Mouse (Mus musculus) skeletal muscle tissue, adult 2 months (tissue): ENCODE measurements around the gene Mcfd2.
A peak's percentile ranks its signal among the peaks of the same experiment; 100 is the strongest.
"Not testable (repeated sequence)": the region's sequence is repeated elsewhere in the genome, so short reads cannot be mapped to it uniquely, and the experiment has no call there.

ENCODE experiments used
- DNase-seq: peaks from one replicate; pipeline ENCODE4 v3.0.0-alpha.2; 2012; ENCODE audit warnings: low read depth, low spot score

Mcfd2 gene

GRCm38 (mm10) chr17:87265792-87266186, at the start of gene Mcfd2:
TSS of gene Mcfd2 (minus strand) at chr17:87265935.
- DNase-seq, result peak; percentile 95

- peak; percentile 92 for DNase-seq
These were observed 49.3 kb upstream of the Mcfd2 start for GRCm38 (mm10) chr17:87315021-87315531.

DNA sequence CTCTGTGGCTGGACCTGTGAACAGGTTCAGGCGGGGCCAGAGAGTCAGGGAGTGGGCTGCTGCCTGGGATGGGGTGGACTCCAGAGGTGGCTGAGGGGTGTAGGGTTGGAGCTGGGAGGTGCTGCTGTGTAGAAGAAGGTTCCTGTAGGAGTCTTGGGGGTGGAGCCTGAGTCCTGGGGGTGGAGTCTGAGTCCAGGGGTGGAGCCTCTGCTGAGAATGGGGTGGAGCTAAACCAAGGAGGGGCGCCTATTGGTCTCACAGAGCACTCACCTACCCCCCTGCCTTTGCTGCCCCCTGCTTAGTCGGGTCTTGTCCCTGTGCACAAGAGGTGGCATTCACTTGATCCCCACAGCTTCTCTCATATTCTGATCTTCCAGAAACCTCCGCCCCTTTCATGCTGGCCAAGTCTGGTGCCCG, 48.8 kb upstream of the Mcfd2 start:
- DNase-seq, result peak; percentile 80

GRCm38 (mm10) chr17:87314121-87314520, 48.4 kb upstream of the Mcfd2 start:
- DNase-seq, result no peak

DNA sequence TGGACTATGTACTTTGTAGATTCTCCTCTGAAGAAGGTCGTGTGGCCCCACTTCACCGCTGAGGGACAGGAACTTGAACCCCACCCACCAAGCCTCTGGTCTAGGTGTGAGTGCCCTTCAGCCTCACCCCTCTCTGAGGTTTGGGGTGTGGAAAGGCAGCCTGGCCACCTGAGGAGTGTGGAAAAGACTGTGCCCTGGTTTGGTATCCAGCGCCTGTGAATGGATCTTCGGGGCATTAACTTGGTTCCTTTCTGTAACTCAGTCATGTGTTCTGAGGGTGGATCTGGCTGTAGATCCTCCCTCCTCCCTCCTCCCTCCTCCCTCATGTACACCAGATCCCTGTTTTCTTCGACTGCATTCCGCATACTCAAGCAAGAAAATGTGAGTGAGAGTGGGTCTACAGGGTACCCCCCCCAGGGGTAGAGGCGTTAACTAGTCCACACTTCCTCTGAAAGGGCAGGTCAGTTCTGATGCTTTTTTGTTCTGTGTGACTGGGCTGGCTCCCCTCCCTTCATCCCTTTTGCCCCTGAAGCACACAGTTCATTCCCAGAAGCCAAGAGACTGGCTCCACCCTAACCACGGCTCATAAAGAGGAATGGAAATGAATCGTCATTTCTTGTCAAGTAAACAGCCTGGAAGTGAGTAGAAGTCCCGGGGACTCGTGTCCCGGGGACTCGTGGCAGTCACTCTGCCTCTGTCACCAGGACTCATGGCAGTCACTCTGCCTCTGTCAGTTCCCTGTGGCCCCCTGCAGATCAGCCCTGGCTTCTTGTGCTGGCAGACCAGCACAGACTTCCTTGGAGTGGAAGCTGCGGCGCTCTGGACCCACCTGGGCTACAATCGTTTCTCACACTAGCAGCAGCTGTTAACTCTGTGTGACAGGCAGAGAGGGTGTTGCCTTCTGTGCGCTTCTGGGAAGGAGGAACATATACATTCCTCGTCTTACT, 47.5 kb upstream of the Mcfd2 start:
- DNase-seq, result peak; percentile 62

DNA sequence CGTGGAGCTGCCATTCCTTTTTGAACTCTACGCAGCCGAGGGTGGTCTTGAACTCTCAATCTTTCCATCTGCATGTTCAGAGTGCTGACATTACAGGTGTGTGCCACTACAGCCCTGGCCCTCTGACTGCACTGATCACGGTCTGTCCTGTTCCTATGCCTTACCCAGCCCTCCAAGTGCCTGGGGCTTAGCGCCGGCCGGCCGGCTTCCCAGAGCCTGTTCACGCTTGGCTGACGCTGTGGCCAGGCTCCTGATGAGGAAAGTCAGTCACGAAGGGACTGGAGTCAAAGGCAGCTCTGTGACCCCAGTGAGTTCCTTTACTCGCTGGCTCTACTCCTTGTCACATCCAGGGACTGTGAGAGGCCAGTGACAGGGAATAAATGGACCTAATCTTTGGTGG, 46.6 kb upstream of the Mcfd2 start:
- DNase-seq, result no peak

- no peak for DNase-seq
These were observed 44.8 kb upstream of the Mcfd2 start for GRCm38 (mm10) chr17:87310497-87310896.

DNA sequence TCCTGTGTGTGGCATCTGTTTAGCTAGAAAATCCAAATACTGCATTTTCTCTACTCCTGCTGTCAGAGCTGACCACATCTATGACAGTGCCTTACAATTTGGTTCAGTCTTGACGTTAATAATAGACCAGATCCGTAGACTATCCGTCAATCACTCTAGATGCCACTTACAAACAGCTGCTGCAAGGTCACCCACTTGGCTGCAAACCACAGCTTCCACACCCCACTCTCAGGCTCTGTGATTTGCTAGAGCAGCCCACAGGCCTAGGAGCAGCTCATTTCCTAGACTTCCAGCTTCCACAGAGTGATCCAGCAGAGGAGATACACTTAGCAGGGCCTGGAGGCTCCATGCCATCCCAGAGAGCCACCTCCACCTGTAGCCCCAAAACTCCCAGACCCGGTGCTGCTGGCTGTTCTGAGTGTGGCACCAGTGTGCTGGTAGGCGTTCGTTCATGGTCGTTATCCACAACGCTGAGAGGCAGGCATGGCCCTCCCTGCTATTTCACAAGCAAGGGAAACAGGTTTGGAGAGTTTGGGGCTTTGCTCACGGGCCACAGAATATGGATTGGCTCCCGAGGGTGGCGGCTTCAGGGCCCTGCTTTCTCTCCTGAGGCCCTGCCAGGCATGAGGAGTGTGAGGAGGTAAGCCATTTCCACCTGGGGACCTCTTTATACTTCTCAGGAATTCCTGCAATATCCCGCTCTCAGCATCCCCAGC, 43.5 kb upstream of the Mcfd2 start:
- DNase-seq, result peak; percentile 59

- DNase-seq, result no peak
These were observed 41.0 kb upstream of the Mcfd2 start for GRCm38 (mm10) chr17:87306746-87307145.

DNA sequence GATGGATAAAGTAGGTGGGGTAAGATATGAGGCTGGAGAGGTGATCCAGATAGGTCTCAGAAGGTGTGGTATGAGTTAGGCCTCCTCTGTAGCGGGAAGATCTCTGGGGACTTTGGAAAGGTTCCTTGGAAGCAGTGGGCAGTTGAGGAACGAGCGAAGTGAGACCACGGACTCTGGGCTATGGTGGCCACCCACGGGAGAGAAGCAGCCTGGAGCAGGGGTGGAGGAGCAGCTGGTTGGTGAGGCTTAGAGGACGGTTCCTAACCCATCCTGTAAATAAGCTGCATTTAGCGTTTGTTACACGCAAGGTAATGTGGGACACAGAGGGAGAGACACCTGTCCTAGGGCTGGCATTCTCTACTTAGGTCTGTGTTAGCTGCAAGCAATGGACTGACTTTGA, 39.3 kb upstream of the Mcfd2 start:
- DNase-seq, result no peak

GRCm38 (mm10) chr17:87304151-87304894, 38.6 kb upstream of the Mcfd2 start:
- no peak for DNase-seq

- DNase-seq, result no peak
These were observed 36.5 kb upstream of the Mcfd2 start for GRCm38 (mm10) chr17:87302014-87302794.

GRCm38 (mm10) chr17:87301607-87302006, 35.9 kb upstream of the Mcfd2 start:
- DNase-seq, result not testable (repeated sequence)

DNA sequence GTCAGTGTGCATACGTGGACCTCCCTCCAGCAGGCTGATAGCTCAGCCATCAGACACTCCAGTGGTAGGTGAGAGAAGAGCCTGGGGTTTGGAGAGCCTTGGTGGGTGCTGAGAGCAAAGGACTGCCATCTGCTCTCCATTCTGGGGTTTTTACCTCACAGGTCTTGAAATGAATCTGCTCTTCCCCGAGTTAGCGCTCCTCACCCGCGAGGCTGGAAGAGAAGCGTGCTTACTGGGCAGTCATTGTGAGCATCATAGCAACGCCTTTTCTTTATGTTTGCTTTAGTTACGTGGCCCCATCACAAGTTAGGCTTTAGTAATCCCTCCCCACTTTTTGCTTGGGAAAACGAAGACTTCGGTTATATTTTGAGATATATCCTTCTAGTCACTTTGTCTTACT, 34.6 kb upstream of the Mcfd2 start:
- DNase-seq, result no peak

DNA sequence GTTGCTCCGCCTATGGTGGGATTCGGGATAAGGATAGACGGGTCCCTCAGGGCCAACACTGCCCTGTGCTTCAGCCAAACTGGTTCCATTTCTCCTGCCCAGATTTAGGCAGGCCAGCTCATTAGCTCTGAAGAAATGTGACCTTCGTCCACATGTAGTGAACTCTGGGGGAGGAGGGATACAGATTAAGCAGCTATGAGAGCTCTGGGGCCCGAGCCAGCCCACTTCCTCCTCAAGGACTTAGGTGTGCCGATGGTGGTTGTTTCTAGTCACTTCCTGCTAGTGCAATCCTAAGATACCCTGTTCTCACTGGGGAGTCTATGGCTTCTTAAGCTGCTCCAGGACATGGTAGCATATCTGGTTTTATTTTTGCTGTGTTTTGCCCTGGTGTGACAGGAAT, 33.2 kb upstream of the Mcfd2 start:
- no peak for DNase-seq

- DNase-seq, result not testable (repeated sequence)
These were observed 31.0 kb upstream of the Mcfd2 start for GRCm38 (mm10) chr17:87296701-87297100.

GRCm38 (mm10) chr17:87295738-87296137, 30.0 kb upstream of the Mcfd2 start:
- DNase-seq, result no peak

GRCm38 (mm10) chr17:87293125-87293524, 27.4 kb upstream of the Mcfd2 start:
- no peak for DNase-seq

GRCm38 (mm10) chr17:87291782-87292181, 26.0 kb upstream of the Mcfd2 start:
- DNase-seq, result no peak

DNA sequence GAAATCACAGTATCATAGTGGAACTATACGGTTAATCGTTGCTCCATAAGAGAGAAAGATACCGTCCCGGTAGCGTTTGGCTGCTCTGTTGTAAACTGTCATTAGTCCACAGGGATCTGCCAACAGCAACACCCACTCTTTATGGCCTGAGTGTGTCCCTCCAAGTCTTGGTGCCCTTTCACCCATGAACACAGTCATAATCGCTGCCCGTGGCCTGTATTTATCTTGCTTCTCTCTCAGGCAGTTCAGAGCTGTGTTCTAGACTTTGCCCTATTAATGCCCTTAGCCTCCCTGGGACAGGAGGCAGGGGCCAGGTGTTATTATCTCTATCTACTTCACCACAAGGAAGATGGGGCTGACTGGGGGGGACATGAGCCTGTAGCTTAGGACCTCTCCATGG, 25.3 kb upstream of the Mcfd2 start:
- no peak for DNase-seq

- no peak for DNase-seq
These were observed 23.6 kb upstream of the Mcfd2 start for GRCm38 (mm10) chr17:87289367-87289766.
